Mouse (Mus musculus): ENCODE data around the gene Cox19. TPM values are rescaled to one million over a fixed set of nuclear protein-coding genes. Genes with fewer than 3 reads are reported as not detected.
A peak's percentile ranks its signal among the peaks of the same experiment; 100 is the strongest.

Gene Cox19
- polyA plus RNA-seq, 1 experiment from 2014 or later: 103 TPM

DNA sequence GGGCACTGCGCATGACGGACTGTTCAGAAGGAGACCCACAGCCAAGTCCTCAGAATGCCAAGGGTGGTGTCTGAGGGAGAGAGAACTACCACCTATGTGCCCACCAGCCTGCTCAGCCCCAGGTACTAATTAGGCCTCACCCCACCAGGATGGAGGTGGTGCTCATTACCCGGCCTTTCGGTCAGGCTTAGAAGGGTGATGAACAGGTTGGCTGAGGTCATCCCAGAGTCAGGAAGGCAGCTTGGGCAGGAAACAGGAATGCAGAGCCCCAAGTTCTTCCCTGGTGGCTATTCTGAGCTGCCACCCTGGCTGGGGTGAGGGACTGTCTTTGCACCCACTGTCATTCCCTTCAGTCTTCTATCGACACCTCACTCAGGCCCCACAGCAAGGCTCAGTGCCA, 34.8 kb upstream of the Cox19 start:
- 90% methylated on average over 5 of the region's 5 CpGs for WGBS
- H3K27ac ChIP-seq (ENCODE audit: low read depth, low read length): no peak overlapping the region
- no peaks in the 10 kb centered on the region for H3K9me3 ChIP-seq (ENCODE audit: control insufficient read depth, low read length)
- no peak overlapping the region for H3K4me3 ChIP-seq (ENCODE audit: low read depth, low read length)
- H3K36me3 ChIP-seq (ENCODE audit: control insufficient read depth, insufficient read depth, low read length): no peaks in the 10 kb centered on the region
- ATAC-seq (replicated peaks; ENCODE audit: low FRiP score) (no peak), DNase-seq (ENCODE audit: low spot score) (no peak)
- H3K9ac ChIP-seq (ENCODE audit: low read length): no peak overlapping the region
- H3K4me1 ChIP-seq (replicated peaks; ENCODE audit: control insufficient read depth, insufficient read depth, low read length): no peaks in the 10 kb centered on the region; the same call in 1 of the 2 replicates
- H3K27me3 ChIP-seq (ENCODE audit: control insufficient read depth, insufficient read depth, low read length): no peaks in the 10 kb centered on the region
- no peak overlapping the region for H3K4me2 ChIP-seq (ENCODE audit: low read depth, low read length, severe bottlenecking)

DNA sequence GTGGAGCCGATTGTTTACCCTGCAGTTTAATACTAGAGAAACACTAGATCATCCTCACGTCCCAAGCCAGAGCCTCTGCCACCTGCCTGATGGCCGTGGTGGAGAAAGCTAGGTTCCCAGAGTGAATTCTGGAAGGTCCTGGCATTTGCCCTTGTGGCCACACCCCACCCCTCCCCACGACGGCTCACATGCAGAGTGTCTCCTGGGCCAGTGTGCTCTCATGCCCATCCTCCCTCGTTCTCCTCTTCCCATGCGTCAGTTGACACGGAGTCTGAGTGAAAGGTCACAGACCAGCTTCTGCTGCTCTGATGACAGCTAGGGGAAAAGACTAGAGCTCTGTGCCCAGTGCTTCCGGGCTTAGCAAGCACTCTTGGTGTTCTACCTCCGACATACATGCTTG, 33.3 kb upstream of the Cox19 start:
- no peak overlapping the region for H3K4me3 ChIP-seq (ENCODE audit: low read depth, low read length)
- H3K9me3 ChIP-seq (ENCODE audit: control insufficient read depth, low read length): no peaks in the 10 kb centered on the region
- no peaks in the 10 kb centered on the region for H3K27me3 ChIP-seq (ENCODE audit: control insufficient read depth, insufficient read depth, low read length)
- H3K4me2 ChIP-seq (ENCODE audit: low read depth, low read length, severe bottlenecking): no peak overlapping the region
- DNase-seq (ENCODE audit: low spot score) (no peak), ATAC-seq (replicated peaks; ENCODE audit: low FRiP score) (no peak)
- 81% methylated on average over 10 of the region's 10 CpGs for WGBS
- H3K27ac ChIP-seq (ENCODE audit: low read depth, low read length): no peak overlapping the region
- no peaks in the 10 kb centered on the region for H3K36me3 ChIP-seq (ENCODE audit: control insufficient read depth, insufficient read depth, low read length)
- H3K9ac ChIP-seq (ENCODE audit: low read length): no peak overlapping the region
- H3K4me1 ChIP-seq (replicated peaks; ENCODE audit: control insufficient read depth, insufficient read depth, low read length): peaks cover 2% of the 10 kb centered on the region; the same call in 1 of the 2 replicates

DNA sequence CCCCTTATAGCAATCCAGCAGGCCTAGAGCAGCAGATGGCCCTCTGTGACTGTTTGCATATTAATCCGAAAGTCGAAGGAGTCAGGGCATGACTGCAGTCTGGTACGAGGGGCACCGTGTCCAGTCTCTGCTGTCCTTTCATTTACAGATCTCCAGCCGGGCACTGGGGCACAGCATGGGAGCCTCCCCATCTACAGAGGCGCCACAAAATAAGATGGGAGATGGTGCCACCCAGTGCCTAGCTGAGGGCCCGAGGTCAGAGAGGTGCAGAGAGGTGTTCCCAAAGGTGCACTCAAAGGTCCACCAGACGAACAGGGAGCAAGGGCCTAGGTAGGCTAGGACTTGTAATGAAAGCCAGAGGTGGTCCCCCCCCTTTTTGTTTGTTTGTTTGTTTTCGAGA, 32.0 kb upstream of the Cox19 start:
- Histone ChIP-seq H3K9me3 (ENCODE audit: control insufficient read depth, low read length) (no peaks in the 10 kb centered on the region), H3K9ac (ENCODE audit: low read length) (no peak overlapping the region), H3K36me3 (ENCODE audit: control insufficient read depth, insufficient read depth, low read length) (no peaks in the 10 kb centered on the region), H3K4me1 (replicated peaks; ENCODE audit: control insufficient read depth, insufficient read depth, low read length) (peaks cover 2% of the 10 kb centered on the region; the same call in 1 of the 2 replicates), H3K27ac (ENCODE audit: low read depth, low read length) (no peak overlapping the region), H3K4me2 (ENCODE audit: low read depth, low read length, severe bottlenecking) (no peak overlapping the region), H3K4me3 (ENCODE audit: low read depth, low read length) (no peak overlapping the region), H3K27me3 (ENCODE audit: control insufficient read depth, insufficient read depth, low read length) (no peaks in the 10 kb centered on the region)
- ATAC-seq (replicated peaks; ENCODE audit: low FRiP score) (no peak), DNase-seq (ENCODE audit: low spot score) (no peak)
- WGBS: 84% methylated on average over 9 of the region's 9 CpGs

- Histone ChIP-seq H3K4me2 (ENCODE audit: low read depth, low read length, severe bottlenecking) (no peak overlapping the region), H3K27ac (ENCODE audit: low read depth, low read length) (0 out of 2 replicates have a peak overlapping the region, but pooled peaks have one; percentile 34), H3K9ac (ENCODE audit: low read length) (no peak overlapping the region), H3K4me3 (ENCODE audit: low read depth, low read length) (no peak overlapping the region), H3K36me3 (ENCODE audit: control insufficient read depth, insufficient read depth, low read length) (no peaks in the 10 kb centered on the region), H3K27me3 (ENCODE audit: control insufficient read depth, insufficient read depth, low read length) (no peaks in the 10 kb centered on the region), H3K9me3 (ENCODE audit: control insufficient read depth, low read length) (no peaks in the 10 kb centered on the region), H3K4me1 (replicated peaks; ENCODE audit: control insufficient read depth, insufficient read depth, low read length) (peaks cover 2% of the 10 kb centered on the region; the same call in 1 of the 2 replicates)
- DNase-seq (ENCODE audit: low spot score): no peak
- no peak for ATAC-seq (replicated peaks; ENCODE audit: low FRiP score)
- 82% methylated on average over 8 of the region's 8 CpGs for WGBS
Observed at GRCm38 (mm10) chr5:139382760-139383159, 31.5 kb upstream of the Cox19 start.

DNA sequence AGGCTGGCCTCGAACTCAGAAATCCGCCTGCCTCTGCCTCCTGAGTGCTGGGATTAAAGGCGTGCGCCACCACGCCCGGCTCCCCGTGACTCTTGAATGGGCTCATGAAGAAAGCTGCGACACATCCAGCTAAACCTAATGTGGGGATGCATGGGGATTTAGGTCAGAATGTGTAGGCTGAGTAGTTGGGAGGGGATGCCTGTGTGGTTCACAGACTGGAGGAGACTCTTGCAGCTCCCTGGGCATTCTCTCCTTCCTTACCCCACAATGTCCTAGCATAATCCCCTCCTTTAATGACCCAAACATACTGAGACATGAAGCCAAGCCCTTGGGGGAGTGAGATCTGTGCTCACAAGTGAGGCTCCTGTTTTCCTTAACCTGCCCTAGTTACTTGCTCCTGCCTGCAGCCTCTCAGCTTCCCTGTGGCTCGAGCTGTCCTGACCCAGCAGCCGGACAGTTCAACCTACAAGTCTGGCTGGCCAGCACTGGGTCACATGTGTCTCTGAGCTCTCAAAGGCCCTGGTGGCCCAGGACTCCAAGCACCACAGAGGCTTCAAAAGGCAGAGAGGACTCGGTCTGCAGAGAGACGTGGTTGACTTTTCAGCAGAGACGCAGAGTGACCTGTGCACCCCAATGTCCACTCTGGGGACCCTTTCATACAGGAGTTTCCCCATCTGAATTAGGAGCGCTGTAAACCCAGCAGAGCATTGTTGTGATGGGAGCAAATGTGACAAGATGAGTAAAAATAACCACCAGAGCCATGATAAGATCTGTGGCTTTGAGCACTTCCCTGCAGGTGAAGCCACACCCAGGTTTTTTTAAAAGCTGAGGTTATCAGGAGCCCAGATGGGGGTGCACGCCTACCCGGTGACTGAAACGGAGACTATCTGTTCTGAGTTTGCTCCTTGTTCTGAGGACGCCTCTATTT, 30.6 kb upstream of the Cox19 start:
- H3K9me3 ChIP-seq (ENCODE audit: control insufficient read depth, low read length): no peaks in the 10 kb centered on the region
- H3K4me3 ChIP-seq (ENCODE audit: low read depth, low read length): no peak overlapping the region
- no peak overlapping the region for H3K9ac ChIP-seq (ENCODE audit: low read length)
- H3K36me3 ChIP-seq (ENCODE audit: control insufficient read depth, insufficient read depth, low read length): no peaks in the 10 kb centered on the region
- H3K27me3 ChIP-seq (ENCODE audit: control insufficient read depth, insufficient read depth, low read length): no peaks in the 10 kb centered on the region
- peaks cover 2% of the 10 kb centered on the region; the same call in 1 of the 2 replicates for H3K4me1 ChIP-seq (replicated peaks; ENCODE audit: control insufficient read depth, insufficient read depth, low read length)
- no peak overlapping the region for H3K4me2 ChIP-seq (ENCODE audit: low read depth, low read length, severe bottlenecking)
- ATAC-seq (replicated peaks; ENCODE audit: low FRiP score) (no peak), DNase-seq (ENCODE audit: low spot score) (no peak)
- H3K27ac ChIP-seq (ENCODE audit: low read depth, low read length): no peak overlapping the region
- 82% methylated on average over 16 of the region's 18 CpGs for WGBS

DNA sequence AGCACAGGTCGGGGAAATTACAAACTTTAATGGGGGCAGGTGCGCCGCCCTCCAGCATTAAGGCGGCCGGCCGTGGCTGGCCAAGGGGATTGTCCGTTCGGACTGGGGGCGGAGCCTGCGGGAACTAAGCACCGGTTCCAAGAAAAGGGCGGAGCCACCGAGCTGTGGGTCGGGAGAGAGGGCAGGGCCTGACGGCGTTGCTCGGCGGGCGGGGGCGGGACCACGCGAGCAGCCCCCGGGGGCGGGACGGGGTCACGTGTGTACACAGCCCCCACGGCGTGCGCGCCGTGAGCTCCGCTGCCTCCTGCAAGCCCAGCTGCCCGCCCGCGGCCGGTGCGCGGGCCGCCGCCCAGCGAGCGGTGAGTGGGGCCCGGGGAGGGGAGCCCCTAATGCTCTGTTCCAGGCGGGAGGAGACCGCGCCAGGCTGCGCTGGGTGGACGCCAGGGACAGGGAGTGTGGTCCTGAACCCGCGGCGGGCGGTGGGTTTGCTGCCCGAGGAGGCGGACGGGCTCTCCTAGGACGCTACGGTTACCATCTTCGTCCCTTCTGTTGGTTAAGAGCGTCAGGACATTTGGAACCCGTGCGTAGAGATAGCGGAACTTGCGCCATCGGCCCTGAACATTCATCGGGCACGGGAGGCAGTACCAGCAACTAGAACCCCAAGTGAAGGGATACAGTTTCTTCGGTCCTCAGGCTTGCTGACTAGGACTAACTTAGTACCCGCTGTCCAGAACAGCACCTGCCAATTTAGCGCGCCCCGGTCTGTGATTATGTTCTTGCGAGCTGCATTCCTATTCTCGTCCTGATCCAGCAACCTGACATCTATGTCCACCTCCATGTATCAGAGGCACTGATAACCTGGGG, 29.4 kb upstream of the Cox19 start:
- Histone ChIP-seq H3K4me1 (replicated peaks; ENCODE audit: control insufficient read depth, insufficient read depth, low read length) (peaks cover 2% of the 10 kb centered on the region; the same call in 1 of the 2 replicates), H3K9ac (ENCODE audit: low read length) (peak overlapping the region; percentile 60), H3K9me3 (ENCODE audit: control insufficient read depth, low read length) (no peaks in the 10 kb centered on the region), H3K4me2 (ENCODE audit: low read depth, low read length, severe bottlenecking) (peak overlapping the region; percentile 90), H3K27ac (ENCODE audit: low read depth, low read length) (0 out of 2 replicates have a peak overlapping the region, but pooled peaks have one; percentile 15), H3K27me3 (ENCODE audit: control insufficient read depth, insufficient read depth, low read length) (no peaks in the 10 kb centered on the region), H3K4me3 (ENCODE audit: low read depth, low read length) (peak overlapping the region; percentile 58), H3K36me3 (ENCODE audit: control insufficient read depth, insufficient read depth, low read length) (no peaks in the 10 kb centered on the region)
- DNase-seq (ENCODE audit: low spot score) (peak; percentile 90), ATAC-seq (replicated peaks; ENCODE audit: low FRiP score) (peak; percentile 83)
- 2% methylated on average over 66 of the region's 73 CpGs for WGBS

DNA sequence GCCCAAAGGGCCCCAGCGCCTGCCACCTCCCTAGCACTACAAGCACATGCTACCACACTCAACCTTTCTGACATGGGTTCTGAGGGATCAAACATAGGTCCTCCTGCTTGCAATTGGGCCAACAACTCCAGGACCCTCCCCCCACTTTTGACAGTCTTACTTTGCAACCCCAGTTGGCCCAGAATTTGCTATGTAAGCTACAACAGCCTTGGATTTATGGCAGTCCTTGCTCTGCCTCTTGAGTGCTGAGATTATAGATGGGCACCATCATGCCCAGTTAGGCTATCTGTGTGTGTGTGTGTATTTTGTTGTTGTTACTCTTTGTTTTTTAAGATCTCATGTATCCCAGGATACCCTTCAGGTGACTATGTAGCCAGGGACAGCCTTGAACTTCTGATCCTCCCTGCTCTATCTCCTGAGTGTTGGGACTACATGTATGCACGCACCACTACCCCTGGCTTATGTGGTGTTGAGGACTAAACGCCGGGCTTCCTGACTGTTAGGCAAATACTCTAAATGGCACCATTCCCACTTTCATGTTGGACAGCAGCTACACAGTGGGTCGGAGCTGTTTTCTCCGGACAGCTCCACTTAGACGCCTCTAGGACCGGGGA, 28.7 kb upstream of the Cox19 start:
- peak overlapping the region; percentile 60; the same call in 1 of the 2 replicates for H3K9ac ChIP-seq (ENCODE audit: low read length)
- peaks cover 2% of the 10 kb centered on the region; the same call in 1 of the 2 replicates for H3K4me1 ChIP-seq (replicated peaks; ENCODE audit: control insufficient read depth, insufficient read depth, low read length)
- H3K4me2 ChIP-seq (ENCODE audit: low read depth, low read length, severe bottlenecking): peak overlapping the region; percentile 90
- H3K9me3 ChIP-seq (ENCODE audit: control insufficient read depth, low read length): no peaks in the 10 kb centered on the region
- WGBS: 25% methylated on average over 8 of the region's 8 CpGs
- no peaks in the 10 kb centered on the region for H3K27me3 ChIP-seq (ENCODE audit: control insufficient read depth, insufficient read depth, low read length)
- ATAC-seq (replicated peaks; ENCODE audit: low FRiP score) (peak; percentile 26; the same call in 1 of the 2 replicates), DNase-seq (ENCODE audit: low spot score) (no peak)
- H3K36me3 ChIP-seq (ENCODE audit: control insufficient read depth, insufficient read depth, low read length): no peaks in the 10 kb centered on the region
- peak overlapping the region; percentile 58 for H3K4me3 ChIP-seq (ENCODE audit: low read depth, low read length)
- H3K27ac ChIP-seq (ENCODE audit: low read depth, low read length): 0 out of 2 replicates have a peak overlapping the region, but pooled peaks have one; percentile 15
